9 mouse cellular contexts compared by ENCODE assay signal in genomic region chr5:75880088-75880684, GRCm38 (mm10).
DNase-seq lines count a peak whose midpoint lies in the region; TF ChIP-seq lines count a peak whose summit lies in the region.
"Had no signal": no experiment of that assay in that cellular context is flagged by ENCODE, and none has a peak within 500 bp of the region (broad histone marks: within the 10 kb centered on the region; RNA-seq: fewer than 3 reads in every experiment).

No protein-coding gene starts in this region.

- H3K9me3 ChIP-seq in E14TG2a.4 (ENCODE audit: low read length): no peaks in the 10 kb centered on the region; the same call in 1 of the 2 replicates

- DNase-seq in adrenal gland, adult (ENCODE audit: inconsistent age in 2 of 2, low spot score in 1 of 2): peak; percentile 29 to 54
- DNase-seq in adrenal gland, adult 8-10 months: no peak
- DNase-seq in kidney, postnatal 25 days: peak; percentile 23 to 40
- no peak for DNase-seq in kidney, adult 18-20 months
- DNase-seq in kidney, postnatal 4 days: peak; percentile 28 to 37
- no peak for DNase-seq in urinary bladder, postnatal 10 days (ENCODE audit: low spot score)
- DNase-seq in right cerebral cortex, postnatal 4 days: no peak
- DNase-seq: cerebellum, adult 9-11 months had no signal

- peak; percentile 40 for TF ChIP-seq CTCF in E14TG2a.4 (conservative IDR thresholded peaks at IDR 0.05; ENCODE audit: low read length)

- H3K27me3 ChIP-seq in E14TG2a.4 (ENCODE audit: insufficient read depth, low read length): peaks cover 10% of the 10 kb centered on the region; the same call in 1 of the 2 replicates

- H3K4me3 ChIP-seq in E14TG2a.4 (replicated peaks; ENCODE audit: low read length): no peak overlapping the region

- H3K4me1 ChIP-seq in E14TG2a.4 (replicated peaks; ENCODE audit: low read depth, low read length): peaks cover 21% of the 10 kb centered on the region

- no peaks in the 10 kb centered on the region for H3K36me3 ChIP-seq in E14TG2a.4 (ENCODE audit: insufficient read depth, low read length)

Comparison
In these comparisons a context has a peak if more than half of its experiments do, and no peak if none do; other contexts are left out.
1. DNase-seq: peak in adrenal gland, adult (2 of 2), kidney, postnatal 25 days (2 of 2) and kidney, postnatal 4 days (2 of 2); none in adrenal gland, adult 8-10 months (single experiment), kidney, adult 18-20 months (single experiment), urinary bladder, postnatal 10 days (single experiment) and right cerebral cortex, postnatal 4 days (single experiment).